Mouse (Mus musculus): Measurements from ENCODE around the gene 9330182L06Rik. TPM values are rescaled to one million over a fixed set of nuclear protein-coding genes. Genes with fewer than 3 reads are reported as not detected.

The 9330182L06Rik gene
- polyA plus RNA-seq, 2 experiments = 0.11 to 0.17 TPM

- Histone ChIP-seq H3K4me3 (ENCODE audit: insufficient read depth in 1 of 2, low read depth in 2 of 2, low read length in 2 of 2) (no peak overlapping the region), H3K27ac (no peak overlapping the region), H3K9me3 (ENCODE audit: control insufficient read depth, low read length) (no peaks in the 10 kb centered on the region), H3K4me2 (ENCODE audit: low read depth) (no peak overlapping the region), H3K9ac (replicated peaks) (no peak overlapping the region), H3K27me3 (ENCODE audit: control insufficient read depth, insufficient read depth, low read length) (no peaks in the 10 kb centered on the region), H3K4me1 (replicated peaks; ENCODE audit: control insufficient read depth in 2 of 2, insufficient read depth in 2 of 2, low read length in 1 of 2) (no peaks in the 10 kb centered on the region), H3K36me3 (replicated peaks; ENCODE audit: control insufficient read depth, insufficient read depth, low read depth) (no peaks in the 10 kb centered on the region)
- DNase-seq (ENCODE audit: low read depth in 3 of 3, low spot score in 3 of 3) (no peak), ATAC-seq (ENCODE audit: insufficient read depth) (no peak)
- WGBS (ENCODE audit: insufficient replicate concordance) = 59% methylated on average over 4 of the region's 4 CpGs
- TF ChIP-seq CTCF (IDR thresholded peaks at IDR 0.05; ENCODE audit: low read depth) (no peak), EP300 (IDR thresholded peaks at IDR 0.05; ENCODE audit: low read depth) (no peak)
Measured at GRCm38 (mm10) chr5:9497235-9497634, 231.3 kb downstream of the 9330182L06Rik start.

- Histone ChIP-seq H3K36me3 (replicated peaks; ENCODE audit: control insufficient read depth, insufficient read depth, low read depth) (no peaks in the 10 kb centered on the region), H3K4me2 (ENCODE audit: low read depth) (no peak overlapping the region), H3K4me3 (ENCODE audit: insufficient read depth in 1 of 2, low read depth in 2 of 2, low read length in 2 of 2) (no peak overlapping the region), H3K9me3 (ENCODE audit: control insufficient read depth, low read length) (no peaks in the 10 kb centered on the region), H3K27me3 (ENCODE audit: control insufficient read depth, insufficient read depth, low read length) (no peaks in the 10 kb centered on the region), H3K9ac (replicated peaks) (no peak overlapping the region), H3K27ac (no peak overlapping the region), H3K4me1 (replicated peaks; ENCODE audit: control insufficient read depth in 2 of 2, insufficient read depth in 2 of 2, low read length in 1 of 2) (no peaks in the 10 kb centered on the region)
- ATAC-seq (ENCODE audit: insufficient read depth) (no peak), DNase-seq (ENCODE audit: low read depth in 3 of 3, low spot score in 3 of 3) (no peak)
- WGBS (ENCODE audit: insufficient replicate concordance) = 61% methylated on average over 1 of the region's 1 CpGs
- no peak for TF ChIP-seq EP300 (IDR thresholded peaks at IDR 0.05; ENCODE audit: low read depth)
- TF ChIP-seq CTCF (IDR thresholded peaks at IDR 0.05; ENCODE audit: low read depth) = no peak
Measured at GRCm38 (mm10) chr5:9511027-9511426, 245.1 kb downstream of the 9330182L06Rik start.

GRCm38 (mm10) chr5:9525507-9525906 lies 259.6 kb downstream of the 9330182L06Rik start:
- DNase-seq (ENCODE audit: low read depth in 3 of 3, low spot score in 3 of 3) (no peak), ATAC-seq (ENCODE audit: insufficient read depth) (no peak)
- Histone ChIP-seq H3K4me2 (ENCODE audit: low read depth) (no peak overlapping the region), H3K27me3 (ENCODE audit: control insufficient read depth, insufficient read depth, low read length) (no peaks in the 10 kb centered on the region), H3K9me3 (ENCODE audit: control insufficient read depth, low read length) (no peaks in the 10 kb centered on the region), H3K4me3 (ENCODE audit: insufficient read depth in 1 of 2, low read depth in 2 of 2, low read length in 2 of 2) (no peak overlapping the region), H3K27ac (no peak overlapping the region), H3K9ac (replicated peaks) (no peak overlapping the region), H3K36me3 (replicated peaks; ENCODE audit: control insufficient read depth, insufficient read depth, low read depth) (no peaks in the 10 kb centered on the region), H3K4me1 (replicated peaks; ENCODE audit: control insufficient read depth in 2 of 2, insufficient read depth in 2 of 2, low read length in 1 of 2) (no peaks in the 10 kb centered on the region)
- no peak for TF ChIP-seq CTCF (IDR thresholded peaks at IDR 0.05; ENCODE audit: low read depth)
- TF ChIP-seq EP300 (IDR thresholded peaks at IDR 0.05; ENCODE audit: low read depth) = no peak
- 52% methylated on average over 4 of the region's 4 CpGs for WGBS (ENCODE audit: insufficient replicate concordance)

MicroRNA genes within 50 kb of the gene (microRNA counts, 519-probe panel; counts per million panel counts)
- 69.9 counts per million for microRNA mmu-miR-879

Small RNA genes within 50 kb of the gene (microRNA-seq; reads per million reads assigned to microRNA genes)
- 2.5 reads per million for gene Mir879

Other genes with a start within 250 kb of the 9330182L06Rik start
- 3.1 and 4.2 TPM in 2 replicates for gene Tmem243, start 165.4 kb upstream of the 9330182L06Rik start, polyA plus RNA-seq (2012; rRNA removed)
- gene Tmem243, start 165.4 kb upstream of the 9330182L06Rik start, polyA plus RNA-seq (2014; fragmentation: Nextera tagmentation; extraction: Ambion mirVana) = 10.6 and 11.3 TPM in 2 replicates
- gene Dmtf1, start 104.3 kb upstream of the 9330182L06Rik start, polyA plus RNA-seq (2012; rRNA removed) = 8.0 and 10.8 TPM in 2 replicates
- gene Dmtf1, start 104.3 kb upstream of the 9330182L06Rik start, polyA plus RNA-seq (2014; fragmentation: Nextera tagmentation; extraction: Ambion mirVana) = 9.5 and 10.7 TPM in 2 replicates

All from liver, embryonic 14.5 days (tissue).